Mouse (Mus musculus): ENCODE measurements around the gene Rab1b. TPM values are rescaled to one million over a fixed set of nuclear protein-coding genes. Genes with fewer than 3 reads are reported as not detected.

The Rab1b gene
- polyA plus RNA-seq, 1 experiment from 2014 or later = 211 TPM

- Histone ChIP-seq H3K27me3 (ENCODE audit: control insufficient read depth, insufficient read depth, low read length) (peaks cover 26% of the 10 kb centered on the region), H3K9me3 (replicated peaks; ENCODE audit: control insufficient read depth, low read length) (no peaks in the 10 kb centered on the region), H3K4me3 (ENCODE audit: low read depth, low read length) (peak overlapping the region; percentile 24), H3K4me2 (peak overlapping the region; percentile 57), H3K9ac (ENCODE audit: low read depth, low read length) (0 out of 2 replicates have a peak overlapping the region, but pooled peaks have one; percentile 34), H3K4me1 (ENCODE audit: control insufficient read depth, insufficient read depth, low read length) (peaks cover 26% of the 10 kb centered on the region), H3K36me3 (ENCODE audit: control insufficient read depth, insufficient read depth, low read length) (no peaks in the 10 kb centered on the region), H3K27ac (ENCODE audit: low read depth, low read length) (no peak overlapping the region)
- no peak for ATAC-seq (replicated peaks; ENCODE audit: insufficient number of reproducible peaks, low FRiP score, low TSS enrichment)
- WGBS (ENCODE audit: insufficient replicate concordance) = 24% methylated on average over 25 of the region's 25 CpGs
These were observed 54.6 kb downstream of the Rab1b start for GRCm38 (mm10) chr19:5052166-5052822.

GRCm38 (mm10) chr19:5051515-5051914 is 55.4 kb downstream of the Rab1b start:
- Histone ChIP-seq H3K27ac (ENCODE audit: low read depth, low read length) (no peak overlapping the region), H3K4me2 (peak overlapping the region; percentile 57), H3K9me3 (replicated peaks; ENCODE audit: control insufficient read depth, low read length) (no peaks in the 10 kb centered on the region), H3K27me3 (ENCODE audit: control insufficient read depth, insufficient read depth, low read length) (peaks cover 26% of the 10 kb centered on the region), H3K36me3 (ENCODE audit: control insufficient read depth, insufficient read depth, low read length) (no peaks in the 10 kb centered on the region; the same call in 1 of the 2 replicates), H3K4me3 (ENCODE audit: low read depth, low read length) (peak overlapping the region; percentile 24), H3K4me1 (ENCODE audit: control insufficient read depth, insufficient read depth, low read length) (peaks cover 24% of the 10 kb centered on the region), H3K9ac (ENCODE audit: low read depth, low read length) (peak overlapping the region; percentile 18; the same call in 1 of the 2 replicates)
- no peak for ATAC-seq (replicated peaks; ENCODE audit: insufficient number of reproducible peaks, low FRiP score, low TSS enrichment)
- 33% methylated on average over 3 of the region's 3 CpGs for WGBS (ENCODE audit: insufficient replicate concordance)

DNA sequence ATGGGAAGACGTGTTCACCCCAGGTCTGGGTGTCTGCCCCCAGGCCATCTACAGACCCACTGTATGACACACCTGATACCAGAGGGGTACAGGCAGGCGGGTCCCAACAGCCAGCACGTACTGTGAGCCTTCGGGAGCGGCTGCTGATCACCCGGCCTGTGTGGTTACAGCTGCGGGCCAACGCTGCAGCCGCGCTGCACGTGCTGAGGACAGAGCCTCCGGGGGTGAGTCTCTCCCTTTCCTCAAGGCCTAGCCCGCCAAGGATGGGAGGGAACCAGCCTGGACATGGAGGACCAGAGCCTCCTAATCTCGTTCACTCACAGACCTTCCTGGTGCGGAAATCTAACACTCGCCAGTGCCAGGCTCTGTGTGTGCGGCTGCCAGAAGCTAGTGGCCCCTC is 55.8 kb downstream of the Rab1b start:
- peak overlapping the region; percentile 1; the same call in 1 of the 2 replicates for H3K27ac ChIP-seq (ENCODE audit: low read depth, low read length)
- ATAC-seq (replicated peaks; ENCODE audit: insufficient number of reproducible peaks, low FRiP score, low TSS enrichment) = 0 out of 2 replicates have a peak, but pooled peaks have one; percentile 23

GRCm38 (mm10) chr19:5050047-5050905 is 56.6 kb downstream of the Rab1b start, which contains the start of gene Rin1:
Gene Rin1 (plus strand): TSS chr19:5050481.
- no peaks in the 10 kb centered on the region for H3K9me3 ChIP-seq (replicated peaks; ENCODE audit: control insufficient read depth, low read length)
- peak within 1 kb of the TSS; percentile 57 for H3K4me2 ChIP-seq
- WGBS (ENCODE audit: insufficient replicate concordance) = 16% methylated on average over 14 of the region's 14 CpGs
- peaks cover 21% of the 10 kb centered on the region for H3K4me1 ChIP-seq (ENCODE audit: control insufficient read depth, insufficient read depth, low read length)
- ATAC-seq (replicated peaks; ENCODE audit: insufficient number of reproducible peaks, low FRiP score, low TSS enrichment) = peak; percentile 51
- no peaks in the 10 kb centered on the region; the same call in 1 of the 2 replicates for H3K36me3 ChIP-seq (ENCODE audit: control insufficient read depth, insufficient read depth, low read length)
- peak within 1 kb of the TSS; percentile 24 for H3K4me3 ChIP-seq (ENCODE audit: low read depth, low read length)
- H3K27ac ChIP-seq (ENCODE audit: low read depth, low read length) = peak within 1 kb of the TSS; percentile 1; the same call in 1 of the 2 replicates
- peak within 1 kb of the TSS; percentile 23; the same call in 1 of the 2 replicates for H3K9ac ChIP-seq (ENCODE audit: low read depth, low read length)
- peaks cover 26% of the 10 kb centered on the region for H3K27me3 ChIP-seq (ENCODE audit: control insufficient read depth, insufficient read depth, low read length)

More for the DNA sequence above, 55.8 kb downstream of the Rab1b start:
- Histone ChIP-seq H3K4me3 (ENCODE audit: low read depth, low read length) (peak overlapping the region; percentile 24), H3K4me1 (ENCODE audit: control insufficient read depth, insufficient read depth, low read length) (peaks cover 21% of the 10 kb centered on the region), H3K27me3 (ENCODE audit: control insufficient read depth, insufficient read depth, low read length) (peaks cover 26% of the 10 kb centered on the region), H3K36me3 (ENCODE audit: control insufficient read depth, insufficient read depth, low read length) (no peaks in the 10 kb centered on the region; the same call in 1 of the 2 replicates), H3K9ac (ENCODE audit: low read depth, low read length) (peak overlapping the region; percentile 23; the same call in 1 of the 2 replicates), H3K4me2 (peak overlapping the region; percentile 57), H3K9me3 (replicated peaks; ENCODE audit: control insufficient read depth, low read length) (no peaks in the 10 kb centered on the region)
- 2% methylated on average over 17 of the region's 17 CpGs for WGBS (ENCODE audit: insufficient replicate concordance)

DNA sequence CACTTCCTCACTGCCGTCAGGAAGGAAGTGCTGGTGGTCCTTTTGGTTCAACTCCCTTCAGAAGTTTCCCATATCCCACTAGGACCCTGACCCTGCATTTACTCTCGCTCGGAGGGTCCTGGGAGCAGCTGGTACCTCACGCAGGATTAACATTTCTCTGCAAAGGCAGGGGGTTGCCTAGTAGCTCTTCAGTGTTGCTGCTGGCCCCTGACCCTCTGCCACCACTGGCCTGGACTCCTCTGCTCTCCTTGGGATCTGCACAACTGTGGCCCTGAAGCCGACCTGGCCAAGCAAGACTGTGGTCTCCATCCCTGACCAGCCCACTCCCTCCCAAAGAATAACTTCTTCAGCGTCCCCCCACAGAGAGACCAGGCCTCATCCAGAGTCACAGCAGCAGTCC is 57.5 kb downstream of the Rab1b start:
- H3K27me3 ChIP-seq (ENCODE audit: control insufficient read depth, insufficient read depth, low read length) = peaks cover 24% of the 10 kb centered on the region
- no peaks in the 10 kb centered on the region for H3K9me3 ChIP-seq (replicated peaks; ENCODE audit: control insufficient read depth, low read length)
- no peak overlapping the region for H3K4me3 ChIP-seq (ENCODE audit: low read depth, low read length)
- no peak overlapping the region for H3K27ac ChIP-seq (ENCODE audit: low read depth, low read length)
- H3K36me3 ChIP-seq (ENCODE audit: control insufficient read depth, insufficient read depth, low read length) = no peaks in the 10 kb centered on the region; the same call in 1 of the 2 replicates
- 75% methylated on average over 6 of the region's 6 CpGs for WGBS (ENCODE audit: insufficient replicate concordance)
- peaks cover 21% of the 10 kb centered on the region for H3K4me1 ChIP-seq (ENCODE audit: control insufficient read depth, insufficient read depth, low read length)
- ATAC-seq (replicated peaks; ENCODE audit: insufficient number of reproducible peaks, low FRiP score, low TSS enrichment) = no peak
- no peak overlapping the region for H3K4me2 ChIP-seq
- no peak overlapping the region for H3K9ac ChIP-seq (ENCODE audit: low read depth, low read length)

Other genes with a start within 250 kb of the Rab1b start
- 4.5 and 5.2 TPM in 2 replicates for gene Actn3, start 229.2 kb downstream of the Rab1b start, polyA plus RNA-seq (2014; fragmentation: Nextera tagmentation; extraction: Ambion mirVana)
- gene Zdhhc24, start 228.4 kb downstream of the Rab1b start, polyA plus RNA-seq (2014; fragmentation: Nextera tagmentation; extraction: Ambion mirVana) = 7.1 and 8.9 TPM in 2 replicates
- 1.9 and 2.9 TPM in 2 replicates for gene Bbs1, start 200.4 kb downstream of the Rab1b start, polyA plus RNA-seq (2014; fragmentation: Nextera tagmentation; extraction: Ambion mirVana)
- gene Dpp3, start 178.8 kb downstream of the Rab1b start, polyA plus RNA-seq (2014; fragmentation: Nextera tagmentation; extraction: Ambion mirVana) = 87.8 and 110 TPM in 2 replicates
- gene Peli3, start 163.9 kb downstream of the Rab1b start, polyA plus RNA-seq (2014; fragmentation: Nextera tagmentation; extraction: Ambion mirVana) = 0.86 and 1.1 TPM in 2 replicates
- 117 and 129 TPM in 2 replicates for gene Mrpl11, start 144.9 kb downstream of the Rab1b start, polyA plus RNA-seq (2014; fragmentation: Nextera tagmentation; extraction: Ambion mirVana)
- 0.11 and 0.13 TPM in 2 replicates for gene Npas4, start 116.8 kb downstream of the Rab1b start, polyA plus RNA-seq (2014; fragmentation: Nextera tagmentation; extraction: Ambion mirVana)
- gene Slc29a2, start 83.2 kb downstream of the Rab1b start, polyA plus RNA-seq (2014; fragmentation: Nextera tagmentation; extraction: Ambion mirVana) = 8.2 and 10.3 TPM in 2 replicates
- gene B4gat1, start 68.2 kb downstream of the Rab1b start, polyA plus RNA-seq (2014; fragmentation: Nextera tagmentation; extraction: Ambion mirVana) = 37.4 and 46.9 TPM in 2 replicates
- gene AC124502.3, start 68.2 kb downstream of the Rab1b start, polyA plus RNA-seq (2014; fragmentation: Nextera tagmentation; extraction: Ambion mirVana) = 0.93 and 2.0 TPM in 2 replicates
- gene Brms1, start 65.7 kb downstream of the Rab1b start, polyA plus RNA-seq (2014; fragmentation: Nextera tagmentation; extraction: Ambion mirVana) = 35.3 and 36.4 TPM in 2 replicates
- 3.0 and 4.3 TPM in 2 replicates for gene Rin1, start 56.6 kb downstream of the Rab1b start, polyA plus RNA-seq (2014; fragmentation: Nextera tagmentation; extraction: Ambion mirVana)
- gene Cd248, start 39.0 kb downstream of the Rab1b start, polyA plus RNA-seq (2014; fragmentation: Nextera tagmentation; extraction: Ambion mirVana) = 24.2 and 27.3 TPM in 2 replicates
- gene Tmem151a, start 21.5 kb downstream of the Rab1b start, polyA plus RNA-seq (2014; fragmentation: Nextera tagmentation; extraction: Ambion mirVana) = 4.6 and 4.7 TPM in 2 replicates
- gene Yif1a, start 18.5 kb downstream of the Rab1b start, polyA plus RNA-seq (2014; fragmentation: Nextera tagmentation; extraction: Ambion mirVana) = 102 and 103 TPM in 2 replicates
- 8.4 TPM in 2 replicates for gene Cnih2, start 8.6 kb downstream of the Rab1b start, polyA plus RNA-seq (2014; fragmentation: Nextera tagmentation; extraction: Ambion mirVana)
- 19.8 and 24.3 TPM in 2 replicates for gene Klc2, start 11.5 kb upstream of the Rab1b start, polyA plus RNA-seq (2014; fragmentation: Nextera tagmentation; extraction: Ambion mirVana)
- 21.4 and 22.8 TPM in 2 replicates for gene Pacs1, start 166.0 kb upstream of the Rab1b start, polyA plus RNA-seq (2014; fragmentation: Nextera tagmentation; extraction: Ambion mirVana)
- 224 and 239 TPM in 2 replicates for gene Sf3b2, start 188.4 kb upstream of the Rab1b start, polyA plus RNA-seq (2014; fragmentation: Nextera tagmentation; extraction: Ambion mirVana)
- 3.8 and 4.8 TPM in 2 replicates for gene Gal3st3, start 191.3 kb upstream of the Rab1b start, polyA plus RNA-seq (2014; fragmentation: Nextera tagmentation; extraction: Ambion mirVana)
- not detected in 2 replicates for gene Catsper1, start 228.7 kb upstream of the Rab1b start, polyA plus RNA-seq (2014; fragmentation: Nextera tagmentation; extraction: Ambion mirVana)
- 0.60 and 0.84 TPM in 2 replicates for gene Cst6, start 242.5 kb upstream of the Rab1b start, polyA plus RNA-seq (2014; fragmentation: Nextera tagmentation; extraction: Ambion mirVana)

All from heart, embryonic 11.5 days (tissue).